Mouse (Mus musculus) retina, adult 2 months (tissue): ENCODE results near the gene Ago1.
A peak's percentile ranks its signal among the peaks of the same experiment; 100 is the strongest.

Experiments used
- DNase-seq: peaks from one replicate; pipeline ENCODE4 v3.0.0-alpha.2; 2012; ENCODE audit warnings: low read depth, low spot score

Ago1 gene

DNA sequence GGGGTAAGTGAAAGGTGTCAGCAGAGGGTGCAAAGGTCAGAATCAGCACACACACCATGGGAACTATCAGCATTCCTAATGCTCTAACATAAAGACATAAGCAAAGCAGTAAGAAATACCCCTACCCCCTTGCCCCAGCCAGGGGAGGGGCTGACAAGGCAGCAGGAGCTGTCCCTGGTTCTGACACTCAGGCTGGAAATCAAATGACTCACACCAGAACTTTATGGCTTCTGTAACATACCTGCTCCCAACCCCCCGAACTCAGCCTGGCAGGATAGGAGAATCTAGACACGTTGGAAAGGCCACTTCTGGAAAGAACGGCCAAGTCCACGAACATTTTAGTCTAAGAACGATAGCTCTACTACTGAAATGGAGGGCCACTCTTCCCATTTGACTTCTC, 4.6 kb upstream of the Ago1 start:
- no peak for DNase-seq

DNA sequence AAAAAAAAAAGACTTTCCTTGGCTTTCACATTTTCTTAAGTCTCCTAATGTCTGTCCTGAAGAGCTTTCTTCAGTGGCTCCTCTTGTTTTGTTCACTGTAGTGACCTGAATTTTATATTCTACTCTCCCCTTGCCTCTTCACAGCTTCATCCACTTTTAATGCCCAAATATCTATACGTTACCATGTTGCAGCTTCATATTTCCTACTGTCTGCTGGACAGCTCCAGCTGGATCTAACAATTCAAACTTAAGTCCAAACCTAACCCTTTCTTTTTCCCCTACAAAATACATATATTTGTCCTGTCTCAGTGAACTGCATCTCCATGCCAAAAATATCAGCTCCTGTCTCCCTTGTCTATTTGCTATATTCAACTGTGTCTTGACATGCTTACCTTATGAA, 951 bp upstream of the Ago1 start:
- DNase-seq = no peak

DNA sequence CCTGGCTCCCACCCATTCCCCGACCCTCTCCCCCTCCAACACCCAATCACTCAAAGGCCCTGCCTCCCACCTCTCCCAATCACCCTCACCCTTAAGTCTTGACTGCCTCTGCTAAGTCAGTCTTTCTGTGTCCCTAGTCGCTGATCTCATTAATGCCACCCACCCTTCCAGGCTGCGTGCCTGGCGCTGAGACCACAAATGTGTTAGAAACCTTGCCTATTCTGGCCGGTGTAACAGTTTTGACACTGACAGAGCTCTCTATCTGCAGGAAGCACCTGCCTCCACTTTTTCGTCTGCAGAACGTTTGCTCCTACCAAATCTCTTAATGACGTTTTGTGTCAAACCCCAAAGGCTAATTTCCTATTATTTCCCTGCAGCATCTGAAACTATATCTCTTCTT, 542 bp upstream of the Ago1 start:
- DNase-seq = no peak

DNA sequence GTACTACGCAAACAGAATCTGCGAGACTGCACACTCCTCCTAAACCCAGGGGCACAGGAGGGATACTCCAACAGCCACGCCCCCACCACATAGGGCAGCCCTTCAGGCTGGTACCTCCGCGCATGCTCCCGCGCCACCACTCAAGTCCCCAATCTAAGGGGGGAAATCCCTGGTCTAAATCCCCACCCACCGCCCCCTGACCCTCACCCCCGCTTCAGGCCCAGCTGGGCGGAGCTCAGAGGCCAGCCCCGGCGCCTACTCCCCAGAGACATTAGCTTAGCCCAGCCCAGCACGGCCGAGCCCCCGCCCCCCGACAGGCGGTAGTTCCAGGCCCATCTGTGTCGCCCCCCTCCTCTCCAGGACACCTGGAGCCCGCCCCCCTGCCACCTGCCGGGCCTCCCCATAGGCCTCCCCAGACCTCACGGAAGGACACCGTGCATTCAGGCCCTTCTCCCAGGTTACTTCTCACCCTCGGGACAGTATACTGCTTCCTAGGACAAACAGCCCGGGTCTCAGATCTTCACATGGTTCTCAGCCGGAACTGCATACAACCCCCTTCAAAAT, 580 bp downstream of the Ago1 start:
- DNase-seq = peak; percentile 20

DNA sequence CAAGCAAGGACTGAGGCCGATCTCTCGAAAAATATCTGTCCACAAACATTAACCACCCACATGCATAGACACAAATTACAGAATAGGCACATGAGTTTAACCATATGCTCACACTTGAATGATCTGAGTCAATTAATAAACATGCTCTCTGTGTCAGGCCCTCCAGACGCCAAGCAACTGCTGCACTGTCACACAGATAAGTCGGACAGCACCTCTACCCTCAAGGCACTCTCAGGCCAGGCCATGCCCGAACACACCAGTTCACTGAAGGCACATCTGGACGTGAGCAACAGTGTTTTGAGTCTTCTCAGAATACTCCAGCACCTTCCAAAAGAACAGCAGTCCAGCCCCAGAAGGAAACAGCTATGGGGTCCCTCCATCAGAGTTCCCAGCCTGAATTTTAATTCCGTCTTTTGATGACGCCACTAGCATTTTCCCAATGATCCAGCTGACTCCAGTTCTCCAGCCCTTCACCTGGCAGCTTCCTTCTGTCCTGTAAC, 2.1 kb downstream of the Ago1 start:
- no peak for DNase-seq

DNA sequence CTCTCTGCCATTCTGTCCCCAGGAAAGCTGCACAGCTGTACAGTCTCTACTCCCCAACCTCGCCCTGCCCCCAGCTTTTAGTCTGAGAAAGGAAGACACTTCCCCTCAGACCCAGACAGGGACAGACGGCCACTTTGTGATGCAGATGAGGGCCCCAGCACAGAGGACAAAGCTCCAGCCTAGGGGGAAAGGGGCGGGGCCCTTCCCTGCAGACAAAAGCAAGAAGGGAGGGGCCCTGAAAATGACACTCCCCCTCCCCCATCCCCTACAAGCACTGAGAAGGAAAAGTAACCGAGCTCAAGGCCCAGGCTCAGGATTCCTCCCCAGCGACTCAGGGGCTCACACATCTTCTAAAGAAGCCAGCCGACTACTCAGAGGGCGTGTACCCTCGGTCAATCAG, 2.5 kb downstream of the Ago1 start:
- DNase-seq = no peak

DNA sequence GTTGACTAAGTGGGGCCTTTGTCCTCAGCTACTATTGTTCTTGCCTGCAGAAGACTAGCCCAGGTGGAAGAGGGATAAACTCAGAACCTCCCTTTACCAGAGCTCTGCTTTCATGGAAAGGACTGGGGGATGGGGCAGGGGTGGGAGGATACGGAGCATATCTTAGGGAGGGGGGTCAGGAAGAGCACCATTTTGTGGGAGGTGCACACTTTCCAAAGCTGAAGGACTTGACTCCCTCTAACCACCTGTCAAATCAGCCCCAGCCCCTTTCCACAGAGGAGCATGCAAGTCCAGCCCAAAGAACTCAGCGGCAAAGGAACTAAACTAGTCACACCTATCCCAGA, 3.5 kb downstream of the Ago1 start:
- no peak for DNase-seq

DNA sequence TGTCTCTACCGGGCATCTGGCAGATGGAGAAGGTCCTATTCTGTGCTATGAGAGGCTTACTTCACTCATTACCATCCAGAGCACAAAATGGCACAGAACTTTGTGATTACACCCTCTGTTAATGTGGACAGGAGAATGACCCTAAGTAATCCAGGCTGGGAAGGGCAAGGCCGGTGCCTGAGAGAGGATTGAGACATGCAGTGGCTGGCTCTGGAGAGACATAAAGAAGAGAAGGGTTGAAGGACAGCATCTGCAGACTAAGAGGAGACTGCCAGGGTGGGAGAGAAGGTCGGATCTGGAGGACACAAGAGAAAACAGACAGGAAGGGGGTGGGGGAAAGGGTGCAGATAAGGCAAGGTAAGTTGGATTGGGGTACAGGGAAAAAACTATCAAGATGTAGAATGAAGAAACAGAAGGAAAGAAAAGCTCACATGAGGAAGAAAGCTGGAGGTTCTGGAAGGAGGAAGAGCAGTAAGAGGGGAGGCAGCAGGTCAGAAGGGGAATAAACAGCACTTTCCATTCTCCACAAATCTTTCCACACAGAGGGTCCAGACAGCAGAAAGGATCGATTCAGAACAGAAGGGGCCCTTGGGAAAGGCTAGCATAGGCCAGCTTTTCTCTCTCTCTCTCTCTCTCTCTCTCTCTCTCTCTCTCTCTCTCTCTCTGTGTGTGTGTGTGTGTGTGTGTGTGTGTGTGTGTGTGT, 4.0 kb downstream of the Ago1 start:
- DNase-seq = no peak

DNA sequence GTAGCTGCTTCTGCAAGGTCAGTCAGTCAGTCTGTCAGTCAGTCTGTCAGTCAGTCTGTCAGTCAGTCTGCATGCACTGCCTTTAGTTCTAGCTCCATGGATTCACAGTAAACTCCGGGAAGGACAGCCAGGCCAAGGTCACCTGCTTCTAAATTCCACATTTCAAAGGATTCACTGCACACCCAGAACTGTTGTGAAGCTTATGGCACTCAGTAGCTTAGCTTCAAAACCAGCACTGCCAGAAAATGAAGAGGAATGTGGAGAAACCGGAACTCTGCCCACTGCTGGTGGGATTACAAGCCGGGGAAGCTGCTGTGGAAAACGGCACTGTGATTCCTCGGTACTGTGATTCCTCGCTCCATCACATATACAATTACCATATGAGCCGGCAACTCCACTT, 12.9 kb downstream of the Ago1 start:
- no peak for DNase-seq

DNA sequence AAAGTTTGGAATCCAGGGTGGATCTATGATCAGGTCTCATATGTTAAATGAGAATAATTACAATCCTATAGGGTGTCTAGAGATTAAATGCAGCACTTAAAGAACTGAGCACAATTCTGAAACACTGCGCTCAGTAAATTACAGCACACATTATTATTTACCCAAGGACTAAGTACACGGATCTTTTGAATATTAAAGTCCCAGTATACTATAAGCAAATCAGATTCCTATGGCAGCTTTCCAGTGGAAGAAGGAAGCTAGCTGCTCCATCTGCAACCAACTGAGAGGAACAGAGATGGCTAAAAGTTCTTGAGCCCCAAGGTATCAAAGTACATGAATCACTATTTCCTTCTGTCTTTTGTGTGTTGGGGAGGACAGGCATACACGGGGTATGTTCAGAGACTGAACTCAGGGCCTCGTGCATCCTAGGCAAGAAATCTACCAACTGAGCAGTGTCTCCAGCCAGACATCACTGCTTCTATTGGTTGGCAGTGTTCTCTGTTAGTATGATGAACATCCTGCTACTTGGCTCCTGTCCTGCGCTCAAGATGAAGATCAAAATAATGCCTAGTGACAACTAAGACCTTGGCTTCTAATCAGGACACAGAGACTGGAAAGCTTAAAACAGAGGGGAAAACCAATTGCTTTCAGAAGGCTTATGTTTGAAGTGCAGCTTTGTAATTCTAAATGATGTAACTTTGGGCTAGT, 13.7 kb downstream of the Ago1 start:
- no peak for DNase-seq

DNA sequence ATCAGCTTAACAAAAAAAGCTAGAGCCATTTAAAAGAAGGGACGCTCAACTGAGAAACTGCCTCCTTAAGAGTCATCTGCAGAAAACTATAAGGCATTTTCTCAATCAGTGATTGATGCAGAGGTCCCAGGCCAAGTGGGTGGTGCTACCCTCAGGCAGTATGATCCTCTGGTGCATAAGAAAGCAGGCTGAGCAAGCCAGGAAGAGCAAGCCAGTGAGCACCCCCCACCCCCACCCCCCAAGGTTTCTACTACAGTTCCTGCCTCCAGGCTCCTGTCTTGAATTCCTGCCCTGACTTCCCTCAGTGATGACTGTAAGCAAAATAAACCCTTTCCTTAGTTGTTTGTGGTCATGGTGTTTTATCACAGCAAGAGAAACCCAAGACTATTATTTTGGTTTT, 18.1 kb downstream of the Ago1 start:
- DNase-seq = no peak

DNA sequence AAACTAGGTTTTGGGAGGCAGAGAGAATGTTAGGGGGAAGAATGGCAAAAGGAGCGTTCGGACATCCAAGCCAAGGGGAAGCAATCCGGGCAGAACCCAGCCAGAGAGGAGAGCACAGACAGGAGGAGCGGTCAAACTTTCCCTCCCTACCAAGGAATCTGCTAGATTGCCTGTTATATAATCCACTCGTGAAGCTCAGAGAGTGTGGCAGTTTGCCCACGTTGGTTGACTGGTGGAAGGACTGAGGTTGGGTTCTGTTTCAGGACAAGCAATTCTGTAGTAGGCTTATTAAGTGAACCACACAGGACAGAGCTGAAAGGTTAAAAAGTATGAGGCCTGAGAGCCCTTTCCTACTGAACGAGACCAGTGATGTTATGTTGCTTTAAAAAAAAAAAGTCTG, 21.3 kb downstream of the Ago1 start:
- DNase-seq = no peak

DNA sequence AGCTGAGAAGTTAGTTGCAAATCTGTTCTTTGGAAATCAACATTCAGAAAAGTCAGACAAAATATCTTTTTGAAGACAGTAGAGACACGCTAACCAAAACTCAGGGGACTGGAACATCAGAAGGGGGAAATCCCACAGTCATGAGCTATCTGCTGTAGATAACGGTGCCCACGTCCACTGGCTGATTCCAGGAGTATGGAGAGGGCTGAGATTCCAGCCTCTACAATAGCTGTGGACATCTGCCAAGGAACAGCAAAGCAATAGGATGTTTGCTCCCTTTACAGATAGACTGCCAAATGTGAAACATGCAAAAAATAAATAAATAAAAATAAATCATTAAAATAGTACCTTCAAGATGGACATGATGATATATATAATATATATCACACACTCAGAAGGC, 23.9 kb downstream of the Ago1 start:
- no peak for DNase-seq

DNA sequence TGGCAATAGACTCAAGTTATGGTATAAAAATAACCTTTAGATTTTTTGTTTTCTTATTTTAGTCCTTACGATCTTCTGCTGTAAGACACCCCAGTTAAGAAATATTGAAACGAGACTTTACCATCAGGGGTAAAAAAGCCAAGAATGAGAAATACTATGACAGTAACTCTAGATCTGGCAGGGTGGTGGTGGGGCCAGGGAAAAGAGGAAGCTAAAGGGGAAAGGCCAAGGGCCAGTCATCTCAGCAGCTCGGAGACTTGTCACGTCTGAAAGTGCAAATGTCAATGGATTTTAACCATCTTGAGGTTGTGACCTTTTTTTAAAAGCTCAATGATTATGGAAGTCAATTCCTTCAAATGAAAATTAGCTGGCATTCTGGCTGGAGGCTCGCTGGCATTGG, 30.1 kb downstream of the Ago1 start:
- no peak for DNase-seq

DNA sequence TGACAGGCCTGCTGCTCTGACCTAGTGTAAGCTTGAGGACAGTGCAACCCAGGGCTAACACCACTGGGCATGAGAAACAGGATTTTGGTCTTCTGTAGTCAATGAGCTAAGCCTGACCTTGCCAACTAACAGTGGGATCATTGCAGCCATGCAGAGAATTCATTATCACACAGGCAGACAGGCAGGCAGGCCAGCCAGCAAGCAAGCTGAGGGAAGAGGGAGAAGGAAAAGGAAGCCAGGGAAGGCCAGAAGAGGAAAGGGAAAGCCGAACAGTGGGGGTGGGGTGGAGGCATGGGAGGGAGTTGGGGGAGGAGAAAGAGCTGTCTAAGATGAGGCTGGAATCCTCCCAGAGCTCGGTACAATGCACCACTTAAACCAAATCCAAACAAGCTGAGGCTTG, 32.1 kb downstream of the Ago1 start:
- no peak for DNase-seq

DNA sequence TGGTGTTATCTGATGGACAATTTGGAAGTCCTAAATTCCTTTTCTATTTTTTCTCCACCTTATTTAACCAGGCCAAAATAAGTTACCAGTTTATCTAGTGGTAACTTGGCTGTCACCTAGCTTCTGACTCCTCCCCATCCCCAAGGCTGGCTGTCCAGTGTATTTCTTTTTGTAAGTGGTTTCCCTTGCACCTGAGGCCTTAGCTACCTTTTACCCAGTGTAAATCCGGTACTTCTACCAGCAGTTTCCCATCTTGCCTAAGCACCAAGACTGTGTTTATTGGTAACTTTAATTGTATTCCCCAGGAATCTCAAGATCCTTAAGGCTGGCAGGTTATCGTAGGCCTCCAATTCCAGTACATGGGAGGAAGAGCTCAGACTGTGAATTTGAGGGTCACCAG, 34.3 kb downstream of the Ago1 start:
- no peak for DNase-seq

DNA sequence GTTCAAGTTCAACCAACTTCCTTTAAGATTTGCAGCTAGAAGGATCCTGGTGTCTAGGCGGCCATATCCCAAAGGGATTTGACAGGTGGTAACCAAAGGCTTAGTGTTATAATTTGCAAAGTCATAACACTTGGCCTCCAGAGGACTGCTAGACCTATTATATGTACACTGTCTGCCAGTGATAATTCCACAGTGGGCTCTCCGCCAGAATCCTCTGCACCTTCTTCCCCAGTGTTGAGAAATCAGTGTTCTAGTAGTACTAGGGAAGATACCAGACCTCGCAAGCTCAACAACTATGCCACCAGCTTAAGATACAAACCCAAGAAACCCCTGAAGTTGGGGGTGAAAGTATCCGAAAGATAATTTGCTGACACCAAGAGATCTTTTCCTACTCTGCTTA, 35.2 kb downstream of the Ago1 start:
- no peak for DNase-seq

DNA sequence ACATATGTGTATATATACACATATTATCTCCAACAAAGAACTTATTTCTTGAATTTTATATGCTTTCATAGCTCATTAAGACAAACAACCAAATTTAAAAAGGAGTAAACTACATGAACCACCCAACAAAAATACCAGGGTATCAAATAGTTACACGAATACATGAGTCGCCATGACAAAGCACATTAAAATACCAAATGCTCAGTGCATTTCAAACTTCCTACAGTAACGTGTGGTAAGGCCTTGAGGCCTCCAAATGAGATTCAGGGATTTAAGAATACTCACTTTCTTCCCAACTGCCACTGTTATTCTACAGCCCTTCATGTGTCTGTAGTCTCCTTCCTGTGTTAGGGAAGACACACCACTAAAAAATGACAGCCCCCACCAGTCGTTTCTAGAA, 36.6 kb downstream of the Ago1 start:
- no peak for DNase-seq

DNA sequence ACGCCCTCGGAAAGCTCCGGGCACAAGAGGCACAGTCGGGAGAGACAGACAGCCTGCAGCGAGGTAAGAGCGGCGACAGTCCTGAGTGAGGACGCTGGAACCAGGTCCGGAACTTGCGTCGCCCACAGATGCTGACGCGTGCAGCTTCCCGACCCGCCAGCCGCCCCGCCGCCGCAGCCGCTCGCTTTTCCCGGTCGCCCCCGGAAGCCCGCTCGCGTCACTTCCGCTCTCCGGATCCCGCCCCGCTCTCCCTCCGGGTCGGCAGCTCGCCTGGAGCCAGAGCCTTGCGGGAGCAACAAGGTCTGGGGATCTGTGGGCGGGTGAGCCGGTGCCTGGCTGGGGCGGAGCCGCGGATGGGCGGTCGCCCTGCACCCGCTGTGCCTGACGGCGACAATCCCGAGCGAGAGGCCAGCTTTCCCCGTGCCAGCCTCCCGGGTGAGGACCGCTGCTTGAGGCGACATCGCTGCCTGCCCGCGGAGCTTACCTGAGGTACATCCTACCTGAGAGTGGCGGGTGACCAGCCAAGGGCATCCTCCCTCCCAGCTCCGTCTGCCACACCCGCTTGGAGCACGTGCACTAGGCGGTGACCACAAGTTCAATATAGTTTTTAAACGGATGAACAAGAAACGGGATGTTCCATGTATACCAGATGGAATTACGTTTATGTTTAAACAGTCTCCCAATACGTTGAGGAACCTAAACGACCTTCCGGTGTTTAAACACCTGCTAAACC, 38.9 kb downstream of the Ago1 start, which contains the start of gene Ago3:
Ago3 (minus strand) TSS at position 210 of the 733 bp plus-strand sequence.
- peak; percentile 80 for DNase-seq

DNA sequence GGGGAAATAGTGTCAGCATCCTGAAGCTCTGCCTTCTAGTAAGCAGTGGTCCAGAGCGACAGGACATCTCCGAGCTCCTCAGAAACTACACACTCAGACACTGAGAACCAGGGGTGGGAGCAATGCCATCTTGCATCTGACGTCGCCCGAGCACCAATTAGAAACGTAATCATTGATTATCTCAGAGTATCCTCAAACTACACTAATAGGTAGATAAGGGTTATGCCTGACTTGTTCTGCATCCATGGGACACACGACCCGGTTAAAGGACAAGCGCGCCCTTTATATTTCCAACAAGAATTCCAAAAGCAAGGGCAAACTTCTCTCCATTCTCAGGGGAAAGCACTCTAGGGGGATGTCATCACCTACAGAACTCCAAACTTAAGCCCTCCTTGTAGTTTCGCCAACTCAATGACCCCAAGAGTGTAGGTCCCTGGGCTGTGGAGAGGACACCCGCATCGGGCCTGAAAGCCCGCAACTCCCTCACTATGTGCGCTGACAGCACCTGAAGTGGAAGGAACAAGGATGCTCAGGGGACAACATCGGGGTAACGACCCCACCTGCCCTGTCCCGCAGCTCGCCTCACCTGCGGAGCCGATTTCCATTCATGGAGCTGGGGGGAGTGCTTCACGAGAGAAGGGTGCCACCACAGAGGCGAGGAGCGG, 39.6 kb downstream of the Ago1 start:
- DNase-seq = no peak

DNA sequence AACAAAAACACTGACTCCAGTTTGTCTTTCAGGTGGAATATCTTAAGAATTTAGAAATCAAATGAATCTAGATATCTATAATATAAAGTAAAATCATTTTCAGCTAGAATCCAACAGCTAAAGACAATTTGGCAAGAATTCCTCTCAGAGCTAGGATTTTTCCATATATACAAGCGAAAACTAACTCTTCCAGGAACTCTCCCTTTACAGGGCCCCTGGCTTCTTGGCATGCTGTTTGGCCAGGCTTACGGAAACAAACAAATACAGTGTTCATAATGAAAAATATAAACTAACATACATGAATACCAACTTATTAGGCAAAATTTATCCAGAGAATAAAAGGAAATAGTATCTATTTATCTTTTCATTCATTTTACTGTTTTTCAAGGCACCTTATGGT, 44.5 kb downstream of the Ago1 start:
- DNase-seq = no peak

DNA sequence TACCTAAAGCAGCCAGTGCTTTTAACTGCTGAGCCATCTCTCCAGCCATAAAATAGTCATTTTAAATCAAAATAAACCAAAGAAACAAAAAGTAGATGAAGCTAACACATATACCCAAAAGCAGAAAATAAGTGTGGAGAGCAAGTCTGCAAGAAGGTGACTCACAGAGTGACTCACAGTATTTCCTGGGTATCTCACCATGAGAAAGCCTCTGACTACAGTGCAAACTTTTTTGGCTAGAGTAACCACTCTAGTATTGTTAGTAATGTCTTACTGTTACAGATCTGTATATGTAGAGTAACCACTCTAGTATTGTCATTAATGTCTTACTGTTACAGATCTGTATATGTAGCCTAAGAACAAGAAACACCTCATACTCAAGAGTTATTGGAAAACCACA, 52.7 kb downstream of the Ago1 start:
- DNase-seq = no peak
